Mouse (Mus musculus): ENCODE results near the gene Fkbp5.
"Not testable (repeated sequence)": the region's sequence is repeated elsewhere in the genome, so short reads cannot be mapped to it uniquely, and the experiment has no call there.

Gene Fkbp5

DNA sequence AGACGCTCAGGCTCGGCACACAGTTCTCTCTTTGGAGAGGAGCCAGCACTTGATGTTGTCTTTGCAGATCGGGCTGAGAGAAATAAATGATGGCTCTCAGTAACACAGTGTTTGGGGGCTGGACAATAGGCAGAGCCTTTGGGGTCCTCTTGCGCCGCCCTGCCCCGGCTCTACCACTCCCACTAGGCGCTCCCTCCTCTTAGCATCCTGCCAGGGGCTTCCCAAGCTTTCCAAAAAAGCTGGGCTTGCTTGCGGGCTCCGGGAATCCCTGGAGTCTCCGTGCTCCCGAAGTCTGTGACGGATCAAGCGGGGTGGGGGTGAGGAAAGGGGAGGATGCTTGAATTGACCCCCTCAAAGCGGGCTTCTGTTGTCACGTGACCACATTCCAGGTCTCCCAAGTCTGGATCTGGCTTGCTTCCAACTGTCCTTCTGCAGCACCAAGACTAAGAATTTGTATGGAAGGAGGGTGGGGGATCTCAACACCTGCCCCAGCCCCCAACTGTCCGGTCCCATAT lies at the start of gene Fkbp5:
Fkbp5 (minus strand) TSS at position 87 of the 515 bp plus-strand sequence.
- DNase-seq, result peak; percentile 39 to 61

GRCm38 (mm10) chr17:28565181-28565580 lies 47.9 kb upstream of the Fkbp5 start:
- no peak for DNase-seq

GRCm38 (mm10) chr17:28561613-28562012 lies 44.3 kb upstream of the Fkbp5 start:
- no peak for DNase-seq

- DNase-seq, result no peak
These were observed 43.3 kb upstream of the Fkbp5 start, which contains the start of gene Clps for GRCm38 (mm10) chr17:28560598-28560997. Clps (minus strand) TSS chr17:28560766.

DNA sequence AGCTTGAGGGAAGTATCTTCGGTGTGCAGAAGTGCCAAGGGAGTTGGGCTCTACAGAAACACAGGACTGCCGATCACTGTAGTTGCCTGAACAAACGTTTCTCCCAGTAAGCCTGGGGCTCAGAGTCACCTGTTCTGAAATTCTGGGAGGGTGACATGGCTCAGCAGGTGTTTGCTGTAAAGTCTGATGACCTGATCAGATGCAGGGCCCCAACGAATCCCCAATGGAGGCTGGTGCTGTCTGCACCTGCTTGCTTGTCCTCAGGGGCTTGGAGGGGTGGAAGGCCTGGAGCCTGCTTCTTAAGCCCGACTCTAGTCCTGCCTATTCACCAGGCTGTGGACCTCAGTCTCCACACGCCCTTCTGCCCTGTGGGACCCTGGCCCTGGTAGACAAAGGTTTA lies 40.4 kb upstream of the Fkbp5 start:
- no peak for DNase-seq

- DNase-seq, result no peak
These were observed 39.5 kb upstream of the Fkbp5 start for GRCm38 (mm10) chr17:28556635-28557396.

DNA sequence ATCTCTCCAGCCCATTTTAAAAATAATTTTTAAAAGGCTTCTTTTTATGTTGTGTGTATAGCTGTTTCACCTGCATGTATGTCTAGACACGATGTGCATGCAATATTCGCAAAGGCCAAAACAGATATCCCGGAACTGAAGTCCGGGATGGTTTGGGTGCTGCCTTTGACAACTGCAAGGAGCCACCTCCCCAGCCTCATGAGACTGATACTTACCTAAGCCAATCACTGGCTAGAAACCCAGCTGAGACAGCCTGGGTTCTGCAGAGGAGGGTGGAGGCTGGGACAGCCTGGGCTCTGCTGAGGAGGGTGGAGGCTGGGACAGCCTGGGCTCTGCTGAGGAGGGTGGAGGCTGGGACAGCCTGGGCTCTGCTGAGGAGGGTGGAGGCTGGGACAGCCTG lies 36.7 kb upstream of the Fkbp5 start:
- DNase-seq, result not testable (repeated sequence)

- DNase-seq, result peak; percentile 72 to 79
These were observed 35.9 kb upstream of the Fkbp5 start for GRCm38 (mm10) chr17:28553040-28553793.

DNA sequence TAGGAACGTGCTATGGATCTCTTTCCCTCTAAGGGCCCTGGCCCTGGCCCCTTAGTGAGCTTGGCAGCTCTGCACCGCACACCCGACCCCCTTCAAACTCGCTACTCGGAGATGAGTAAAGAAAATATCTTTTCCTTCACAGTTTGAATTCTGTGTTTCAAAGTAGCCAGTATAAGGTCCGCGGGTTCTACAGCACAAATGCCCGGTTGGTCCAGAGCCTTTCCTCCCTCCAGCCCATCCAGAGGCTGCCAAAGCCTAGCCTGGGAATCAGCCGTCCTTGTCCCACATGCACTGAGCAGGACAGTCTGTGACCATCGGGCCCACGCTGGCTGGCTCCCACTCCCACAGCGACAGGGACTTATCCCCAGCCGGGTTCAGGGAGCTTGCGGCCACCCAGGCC lies 31.8 kb upstream of the Fkbp5 start, which contains the start of gene Clpsl2:
Clpsl2 (plus strand) TSS at position 301 of the 400 bp plus-strand sequence.
- DNase-seq, result no peak

- DNase-seq, result no peak
These were observed 31.2 kb upstream of the Fkbp5 start for GRCm38 (mm10) chr17:28548550-28548949.

DNA sequence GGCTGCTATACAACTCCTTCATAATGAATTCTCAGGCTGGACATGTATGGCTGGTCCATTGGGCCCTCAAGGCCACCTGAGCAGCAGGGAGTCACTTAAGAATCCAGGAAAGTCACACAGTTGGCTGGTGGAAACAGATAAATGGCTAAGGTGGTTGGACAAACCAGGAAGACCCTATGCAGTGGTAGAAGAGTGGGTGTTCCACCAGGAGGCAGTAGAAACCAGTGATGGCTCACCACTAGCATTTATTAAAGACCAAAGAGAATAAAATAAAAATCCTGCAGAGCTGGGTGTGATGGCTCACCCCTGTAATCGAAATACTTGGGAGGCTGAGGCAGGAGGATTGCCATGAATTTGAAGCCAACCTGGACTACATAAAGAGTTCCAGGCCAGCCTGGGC lies 29.6 kb upstream of the Fkbp5 start:
- no peak for DNase-seq

DNA sequence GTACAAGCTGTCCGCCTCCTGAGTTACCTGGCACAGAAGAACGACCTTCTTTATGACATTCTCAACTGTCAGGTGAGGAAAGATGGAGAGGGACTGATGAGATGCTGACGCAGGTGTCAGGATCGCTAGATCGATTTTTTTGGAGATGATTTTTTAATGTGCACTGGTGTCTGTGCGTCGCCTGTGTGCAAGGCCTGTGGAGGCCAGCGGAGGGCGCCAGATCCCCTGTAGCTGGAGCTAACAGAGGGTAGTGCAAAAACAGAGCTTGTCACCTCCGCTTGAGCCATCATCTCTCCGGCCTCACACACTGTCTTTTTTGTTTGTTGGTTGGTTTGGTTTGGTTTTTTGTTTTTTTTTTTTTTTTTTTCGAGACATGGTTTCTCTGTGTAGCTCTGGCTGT lies 20.6 kb upstream of the Fkbp5 start:
- no peak for DNase-seq

- no peak for DNase-seq
These were observed 16.0 kb upstream of the Fkbp5 start for GRCm38 (mm10) chr17:28533327-28533726.

DNA sequence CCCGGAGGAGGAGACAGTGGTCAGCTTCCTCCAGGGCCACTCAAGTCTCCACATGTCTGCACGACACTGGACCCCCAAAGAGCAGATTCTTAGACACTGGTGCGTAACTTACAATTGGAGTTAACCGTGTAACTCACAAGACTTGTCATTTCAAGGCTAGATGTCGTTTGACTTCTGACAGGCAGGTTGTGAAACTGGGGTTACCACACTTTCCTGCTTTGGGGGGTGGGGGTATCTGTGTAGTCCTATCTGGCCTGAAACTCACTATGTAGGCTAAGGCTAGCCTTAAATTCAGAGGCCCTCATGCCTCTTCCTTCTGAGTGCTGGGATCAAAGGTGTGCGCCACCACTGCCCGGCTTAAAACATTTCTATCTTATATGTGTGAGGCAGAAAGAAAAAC lies 15.2 kb upstream of the Fkbp5 start:
- DNase-seq, result no peak

DNA sequence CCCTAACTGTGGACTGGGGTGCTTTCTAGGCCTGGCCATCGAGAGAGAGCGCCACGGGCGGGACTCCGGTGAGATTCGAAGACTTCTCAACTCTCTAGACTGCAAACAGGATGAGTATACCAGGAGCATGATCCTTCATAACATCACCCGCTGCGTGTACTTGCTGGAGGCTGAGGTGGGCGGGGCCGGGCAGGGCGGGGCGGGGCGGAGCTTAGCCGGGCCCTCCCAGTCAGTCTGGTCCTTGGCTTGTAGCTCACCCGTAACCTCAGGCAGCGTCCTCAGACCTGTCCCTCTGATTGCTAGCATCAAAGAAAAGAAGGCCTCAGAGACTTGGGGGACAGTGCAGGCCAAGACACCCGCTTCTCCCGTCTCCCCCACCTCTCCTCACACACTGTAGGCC lies 14.6 kb upstream of the Fkbp5 start:
- DNase-seq, result no peak

- DNase-seq, result no peak
These were observed 13.2 kb upstream of the Fkbp5 start, which contains the start of gene Armc12 for GRCm38 (mm10) chr17:28530506-28530905. Armc12 (plus strand) TSS chr17:28530806.

DNA sequence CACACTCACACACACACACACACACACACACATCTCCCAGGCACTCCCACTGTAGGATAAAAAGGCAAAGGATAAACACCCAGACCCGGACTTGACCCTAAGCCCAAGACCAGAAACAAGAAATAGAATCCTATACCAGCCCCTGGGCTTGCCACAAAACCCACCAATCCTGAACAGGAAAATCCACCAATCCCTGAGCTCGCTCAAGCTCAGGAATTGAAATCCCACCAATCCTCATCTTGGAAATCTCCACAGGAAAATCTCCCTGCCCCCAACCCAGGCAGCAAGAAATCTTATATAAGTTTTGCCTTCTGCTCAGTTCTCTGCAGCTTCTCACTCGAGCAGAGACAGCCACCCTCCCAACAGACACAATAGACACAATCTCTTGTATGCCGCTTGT lies 11.8 kb upstream of the Fkbp5 start:
- DNase-seq, result no peak

GRCm38 (mm10) chr17:28528043-28528351 lies 10.7 kb upstream of the Fkbp5 start:
- DNase-seq, result peak; percentile 86 to 88

DNA sequence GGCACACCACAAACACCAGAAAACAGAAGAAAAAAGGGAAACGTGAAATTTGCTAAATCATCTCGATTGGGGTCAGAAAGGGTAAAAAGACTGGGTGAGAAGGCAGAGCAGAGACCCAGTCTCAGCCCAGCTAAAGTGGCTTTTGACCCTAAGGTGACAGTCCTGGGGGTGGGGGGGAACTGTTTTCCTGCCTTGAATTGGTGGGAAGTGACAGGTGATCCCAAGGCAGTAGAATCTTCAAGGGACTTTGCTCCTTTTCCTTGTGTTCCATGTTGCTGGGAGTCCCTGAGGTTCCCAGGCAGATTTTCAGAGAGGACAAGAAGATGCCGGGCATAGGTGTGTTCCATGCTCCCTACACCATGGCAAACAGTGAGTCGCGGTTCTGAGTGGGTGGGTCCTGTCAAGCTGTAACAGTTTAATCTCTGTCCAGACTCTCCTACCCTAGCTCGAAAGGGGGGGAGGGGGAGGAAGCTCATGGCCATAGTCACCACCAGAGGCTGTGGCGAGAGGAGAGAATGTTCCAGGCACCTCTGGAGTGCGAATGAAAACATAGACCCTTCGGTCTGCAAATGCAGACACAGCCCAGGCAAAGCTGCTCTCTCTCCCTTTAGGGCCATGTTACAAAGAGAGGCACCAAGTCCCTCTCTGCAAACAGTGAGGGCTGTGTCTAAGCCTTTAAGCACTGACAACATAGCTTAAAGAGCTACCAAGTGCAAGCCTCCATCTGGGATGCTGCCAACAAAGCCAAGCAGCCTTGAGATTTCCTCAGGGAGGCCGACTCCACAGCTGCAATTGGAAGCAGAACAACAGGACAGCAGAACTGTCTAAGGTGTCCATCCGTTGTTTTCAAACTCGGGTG lies 10.1 kb upstream of the Fkbp5 start:
- DNase-seq, result peak; percentile 13 to 34

GRCm38 (mm10) chr17:28524831-28525430 lies 7.6 kb upstream of the Fkbp5 start:
- DNase-seq, result no peak

GRCm38 (mm10) chr17:28524009-28524695 lies 6.8 kb upstream of the Fkbp5 start:
- DNase-seq, result peak; percentile 61 to 70
